Mouse (Mus musculus) inflammation-experienced regulatory T-cells (primary cell): ENCODE measurements around the gene Gm13288. TPM values are rescaled to one million over a fixed set of nuclear protein-coding genes. Genes with fewer than 3 reads are reported as not detected.

ENCODE experiments used
- polyA plus RNA-seq, 2 experiments: library from polyadenylated mRNA; unstranded; fragments of 100-300 nt; shearing (Covaris generic); gene quantifications; one replicate each; pipeline ENCODE4 v1.2.1; 2017

Gm13288 gene
- polyA plus RNA-seq, 2 experiments from 2014 or later, result not detected

Other genes with a start within 250 kb of the Gm13288 start
- gene Ifna15, start 247.3 kb upstream of the Gm13288 start, polyA plus RNA-seq, result 1 to 10 TPM in 1 of 2 experiments, under 1 TPM in 1; 0.45 to 2.3 TPM
- under 1 TPM in 1 of 2 experiments, not detected in 1; 0.70 TPM for gene Ifna14, start 233.7 kb upstream of the Gm13288 start, polyA plus RNA-seq
- not detected for gene Ifna9, start 213.1 kb upstream of the Gm13288 start, polyA plus RNA-seq
- not detected for gene Ifna12, start 202.2 kb upstream of the Gm13288 start, polyA plus RNA-seq
- under 1 TPM in 1 of 2 experiments, not detected in 1; 0.47 TPM for gene C87499, start 171.1 kb upstream of the Gm13288 start, polyA plus RNA-seq
- gene Ifna13, start 161.1 kb upstream of the Gm13288 start, polyA plus RNA-seq, result not detected
- gene Ifna16, start 128.6 kb upstream of the Gm13288 start, polyA plus RNA-seq, result not detected
- gene Ifna2, start 121.6 kb upstream of the Gm13288 start, polyA plus RNA-seq, result not detected
- gene Ifnab, start 114.2 kb upstream of the Gm13288 start, polyA plus RNA-seq, result under 1 TPM in 1 of 2 experiments, not detected in 1; 0.30 TPM
- not detected for gene Gm26566, start 83.7 kb upstream of the Gm13288 start, polyA plus RNA-seq
- gene Klhl9, start 83.1 kb upstream of the Gm13288 start, polyA plus RNA-seq, result 10 to 100 TPM; 19.8 to 29.0 TPM
- gene Gm13271, start 50.7 kb upstream of the Gm13288 start, polyA plus RNA-seq, result not detected
- gene Gm13283, start 45.4 kb upstream of the Gm13288 start, polyA plus RNA-seq, result 1 to 10 TPM in 1 of 2 experiments, under 1 TPM in 1; 0.62 to 1.0 TPM
- under 1 TPM in 1 of 2 experiments, not detected in 1; 0.82 TPM for gene Gm13290, start 31.7 kb upstream of the Gm13288 start, polyA plus RNA-seq
- not detected for gene Gm13289, start 28.6 kb upstream of the Gm13288 start, polyA plus RNA-seq
- not detected for gene Gm13272, start 25.7 kb upstream of the Gm13288 start, polyA plus RNA-seq
- 1 to 10 TPM in 1 of 2 experiments, not detected in 1; 1.5 TPM for gene Ifnz, start 23.4 kb upstream of the Gm13288 start, polyA plus RNA-seq
- not detected for gene Gm13276, start 19.8 kb upstream of the Gm13288 start, polyA plus RNA-seq
- gene Gm13277, start 16.9 kb upstream of the Gm13288 start, polyA plus RNA-seq, result not detected
- gene Gm13278, start 14.0 kb upstream of the Gm13288 start, polyA plus RNA-seq, result not detected
- not detected for gene Gm13275, start 11.0 kb upstream of the Gm13288 start, polyA plus RNA-seq
- not detected for gene Gm13279, start 8.1 kb upstream of the Gm13288 start, polyA plus RNA-seq
- gene Gm13285, start 5.9 kb upstream of the Gm13288 start, polyA plus RNA-seq, result 1 to 10 TPM in 1 of 2 experiments, under 1 TPM in 1; 0.94 to 3.7 TPM
- not detected for gene Gm13287, start 2.3 kb upstream of the Gm13288 start, polyA plus RNA-seq
- not detected for gene Ifna7, start 10.7 kb downstream of the Gm13288 start, polyA plus RNA-seq
- not detected for gene Ifna11, start 14.4 kb downstream of the Gm13288 start, polyA plus RNA-seq
- gene Ifna6, start 21.9 kb downstream of the Gm13288 start, polyA plus RNA-seq, result not detected
- not detected for gene Ifna5, start 30.0 kb downstream of the Gm13288 start, polyA plus RNA-seq
- gene Ifna4, start 36.3 kb downstream of the Gm13288 start, polyA plus RNA-seq, result under 1 TPM in 1 of 2 experiments, not detected in 1; 0.71 TPM
- not detected for gene Ifna1, start 44.6 kb downstream of the Gm13288 start, polyA plus RNA-seq
- gene Ifne, start 74.7 kb downstream of the Gm13288 start, polyA plus RNA-seq, result not detected